Mouse (Mus musculus) bone marrow, adult 2 months (tissue): ENCODE results near the gene Il20rb.

Experiments used
- CTCF ChIP-seq: fragments of 200-500 bp; IDR thresholded peaks from 2 replicates; pipeline ENCODE4 v1.5.1; 2011; ENCODE audit warnings: low read length, control low read depth; ENCODE audit not compliant: control insufficient read depth, insufficient read depth
- POLR2A ChIP-seq: fragments of 200-500 bp; IDR thresholded peaks from 2 replicates; pipeline ENCODE4 v1.6.1; 2011; ENCODE audit warnings: low read depth, mild to moderate bottlenecking, control low read depth, low read length, borderline replicate concordance; ENCODE audit not compliant: control insufficient read depth

DNA sequence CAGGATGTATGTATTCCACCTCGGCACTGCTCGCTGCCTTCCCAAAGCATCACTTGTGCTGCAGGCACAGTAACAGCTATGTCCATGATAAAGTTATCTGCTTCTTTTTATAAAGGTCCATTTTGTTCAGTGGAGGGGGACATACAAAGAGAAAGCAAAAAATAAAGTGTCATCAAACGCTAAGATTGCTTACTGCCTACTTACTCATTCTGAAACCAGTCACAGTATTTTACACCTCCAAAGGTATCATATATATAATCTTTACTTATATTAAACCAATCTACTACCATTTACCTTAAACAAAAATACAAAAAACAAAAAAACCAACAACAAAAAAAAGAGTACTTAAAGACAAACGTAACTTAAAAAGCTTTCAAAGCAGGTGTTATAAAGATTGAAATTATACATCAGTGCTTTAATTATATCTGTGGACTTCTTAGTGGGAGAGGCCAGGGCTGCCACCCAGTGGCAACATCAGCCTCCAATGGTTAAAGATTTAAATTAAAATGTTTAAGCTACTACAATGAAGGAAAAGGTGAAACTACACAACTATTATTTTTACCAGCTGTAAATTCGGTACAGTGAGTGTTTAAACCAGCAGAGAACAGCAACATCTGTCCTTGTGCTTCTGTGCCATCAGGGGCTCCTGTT is 7.1 kb upstream of the Il20rb start:
- TF ChIP-seq CTCF (no peak), POLR2A (no peak)
